Mouse (Mus musculus) bone marrow, adult 2 months (tissue): ENCODE measurements around the gene Erp29.

ENCODE experiments used
- CTCF ChIP-seq: fragments of 200-500 bp; IDR thresholded peaks from 2 replicates; pipeline ENCODE4 v1.5.1; 2011; ENCODE audit warnings: low read length, control low read depth; ENCODE audit not compliant: control insufficient read depth, insufficient read depth
- POLR2A ChIP-seq: fragments of 200-500 bp; IDR thresholded peaks from 2 replicates; pipeline ENCODE4 v1.6.1; 2011; ENCODE audit warnings: low read depth, mild to moderate bottlenecking, control low read depth, low read length, borderline replicate concordance; ENCODE audit not compliant: control insufficient read depth

DNA sequence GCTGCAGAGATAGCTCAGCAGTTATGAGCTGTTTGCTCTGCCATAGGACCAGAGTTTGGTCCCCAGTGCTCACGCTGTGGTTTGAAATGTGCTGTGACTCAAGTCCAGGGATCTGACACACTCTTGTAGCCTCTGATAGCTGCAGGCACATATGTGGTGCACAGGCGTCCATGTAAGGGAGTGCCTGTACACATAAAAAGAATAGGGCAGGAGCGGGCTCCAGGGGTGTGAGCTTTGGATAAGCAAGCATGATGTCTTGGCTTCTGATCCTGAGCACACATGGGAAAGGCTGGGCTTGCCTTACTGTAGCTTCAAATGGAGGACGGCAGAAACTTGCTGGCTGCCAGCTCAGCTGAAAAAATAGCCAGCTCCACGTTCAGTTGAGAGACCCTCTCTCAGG is 56.7 kb downstream of the Erp29 start:
- TF ChIP-seq CTCF (no peak), POLR2A (no peak)
